Mouse (Mus musculus) right cerebral cortex, postnatal 4 days (tissue): ENCODE data around the gene Hsd11b1.
"Not testable (repeated sequence)": the region's sequence is repeated elsewhere in the genome, so short reads cannot be mapped to it uniquely, and the experiment has no call there.

Experiments
- DNase-seq: peaks from one replicate; pipeline ENCODE4 v3.0.0-alpha.2; 2022

The Hsd11b1 gene

DNA sequence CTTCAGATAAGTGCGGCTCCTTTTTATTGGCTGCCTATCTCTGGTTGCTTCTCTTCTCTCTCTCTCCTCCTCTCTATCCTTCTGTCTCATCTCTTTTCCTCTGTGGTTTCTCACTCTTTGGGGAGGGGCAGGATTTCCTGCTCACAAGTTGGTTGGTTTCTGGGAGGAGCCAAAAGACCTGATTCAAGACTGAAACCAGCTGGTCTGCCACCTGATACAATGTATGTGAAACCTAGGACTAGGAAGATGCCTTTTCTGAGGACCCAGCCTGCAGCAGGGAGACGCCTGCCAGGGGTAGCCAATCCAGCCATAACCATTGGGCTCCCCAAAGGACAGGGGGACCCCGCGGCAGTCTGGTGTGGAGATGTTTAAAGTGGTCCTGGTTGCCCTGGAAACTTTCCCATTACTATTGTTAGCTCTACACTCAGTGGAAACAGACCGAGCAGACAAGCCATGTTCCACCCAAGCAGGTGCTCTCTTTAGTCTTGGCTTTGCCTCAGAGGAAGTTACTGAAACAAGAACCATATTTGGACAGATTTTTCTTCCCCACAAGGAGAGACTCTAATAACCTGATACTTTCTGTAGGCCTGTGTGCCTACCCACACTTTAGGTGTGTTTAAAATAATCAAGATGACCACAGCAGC, at the start of gene Hsd11b1:
TSS of gene Hsd11b1 (minus strand) at position 121 of the 644 bp plus-strand sequence.
- DNase-seq, result no peak

DNA sequence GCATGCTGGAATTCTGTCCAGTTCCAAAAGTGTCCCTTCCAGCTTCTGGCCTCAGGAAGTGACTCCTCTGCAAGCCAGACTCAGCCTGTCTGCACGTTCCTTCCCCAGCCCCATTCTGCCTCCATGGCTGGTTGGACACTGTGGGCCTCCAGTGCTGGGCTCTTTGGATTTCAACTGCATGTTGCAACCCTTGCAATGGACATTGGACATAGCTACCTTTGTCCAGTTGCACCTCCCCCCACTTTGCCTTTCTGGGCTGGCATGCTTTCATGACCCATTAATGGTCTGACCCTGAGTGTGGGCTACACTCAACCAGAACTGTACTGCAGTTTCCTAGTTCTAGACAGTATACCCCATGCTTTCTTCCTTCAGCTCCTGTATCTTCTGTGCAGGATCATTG, 47.7 kb upstream of the Hsd11b1 start:
- DNase-seq, result no peak

DNA sequence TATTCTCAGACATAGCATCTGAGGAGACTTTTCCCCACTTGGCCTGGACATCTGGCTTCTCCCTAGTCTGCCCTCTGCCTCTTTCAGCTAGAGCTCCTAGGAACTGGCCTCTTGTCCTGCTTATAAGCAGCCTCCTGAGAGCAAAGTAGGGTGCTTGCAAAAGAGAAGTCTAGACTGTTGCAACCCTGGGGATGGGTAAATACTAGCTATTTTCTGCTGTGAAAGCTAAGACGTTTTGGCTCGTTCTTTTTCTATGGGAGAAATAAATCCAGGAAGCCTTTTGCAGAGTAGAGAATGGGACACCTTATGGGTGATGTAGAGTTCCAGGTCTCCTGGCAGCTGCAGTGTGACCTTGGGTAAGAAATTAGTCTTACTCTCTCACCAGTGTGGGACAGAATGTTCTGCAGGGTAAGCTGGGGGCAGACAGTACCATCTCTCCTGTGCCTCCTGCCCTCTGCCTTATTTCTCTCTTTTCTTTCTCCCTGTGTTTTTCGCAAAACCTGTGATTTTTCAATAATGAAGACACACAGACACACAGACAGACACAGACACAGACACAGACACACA, 46.7 kb upstream of the Hsd11b1 start:
- no peak for DNase-seq

DNA sequence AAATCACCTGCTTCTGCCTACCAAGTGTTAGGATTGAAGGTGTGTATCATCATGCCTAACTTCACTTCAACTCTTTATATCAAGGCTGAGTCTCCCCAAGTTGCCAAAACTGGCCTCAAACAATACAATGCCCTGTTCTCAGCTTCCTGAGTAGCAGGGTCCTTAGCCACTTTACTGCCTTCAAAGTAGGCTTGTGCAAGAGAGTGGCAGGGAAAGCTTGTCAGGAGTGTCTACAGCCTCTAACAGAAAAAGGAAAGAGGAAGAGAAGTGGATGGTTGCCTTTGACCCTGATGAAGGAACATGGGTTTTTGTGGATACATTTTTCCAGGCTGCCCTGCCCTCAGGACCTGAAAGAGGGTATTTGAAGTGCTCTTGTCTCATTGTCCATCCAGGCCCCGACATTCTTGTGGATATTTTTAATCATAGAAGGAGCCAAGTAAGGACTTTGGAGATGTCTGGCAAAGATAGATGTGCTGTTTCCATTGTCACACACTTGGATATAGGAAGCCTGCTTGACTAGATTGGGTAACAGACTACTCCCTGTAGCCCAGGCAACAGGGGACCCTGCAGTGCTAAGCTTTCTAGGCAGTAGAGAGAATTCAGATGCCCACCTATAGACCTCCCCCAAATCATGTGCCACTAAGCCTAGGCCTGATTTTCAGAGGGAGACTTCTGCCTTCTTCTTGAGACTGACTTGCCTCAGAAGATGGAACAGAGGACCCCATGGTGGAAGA, 46.1 kb upstream of the Hsd11b1 start:
- no peak for DNase-seq

DNA sequence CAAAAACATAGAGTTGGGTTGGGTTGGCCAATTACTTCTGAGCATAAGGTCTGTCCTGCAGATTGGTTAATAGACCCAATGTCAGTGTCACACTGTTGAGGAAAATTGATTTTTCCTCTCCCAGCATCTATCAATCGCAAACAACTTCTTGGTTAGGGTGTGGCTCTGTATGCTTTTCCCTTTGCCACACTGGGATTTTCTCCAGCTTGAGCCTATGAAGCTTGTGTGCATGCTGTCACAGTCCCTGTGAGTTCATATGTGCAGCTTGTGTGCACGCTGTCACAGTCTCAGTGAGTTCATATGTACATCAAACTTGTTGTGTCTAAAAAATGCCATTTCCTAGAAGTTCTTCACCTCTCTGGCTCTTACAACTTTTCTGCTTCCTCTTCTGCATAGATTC, 43.0 kb upstream of the Hsd11b1 start:
- no peak for DNase-seq

GRCm38 (mm10) chr1:193305386-193305785, 41.5 kb upstream of the Hsd11b1 start:
- DNase-seq, result no peak

- no peak for DNase-seq
These were observed 39.2 kb upstream of the Hsd11b1 start for GRCm38 (mm10) chr1:193303096-193303495.

- DNase-seq, result no peak
These were observed 38.2 kb upstream of the Hsd11b1 start for GRCm38 (mm10) chr1:193302093-193302405.

- DNase-seq, result no peak
These were observed 37.6 kb upstream of the Hsd11b1 start for GRCm38 (mm10) chr1:193301216-193302092.

DNA sequence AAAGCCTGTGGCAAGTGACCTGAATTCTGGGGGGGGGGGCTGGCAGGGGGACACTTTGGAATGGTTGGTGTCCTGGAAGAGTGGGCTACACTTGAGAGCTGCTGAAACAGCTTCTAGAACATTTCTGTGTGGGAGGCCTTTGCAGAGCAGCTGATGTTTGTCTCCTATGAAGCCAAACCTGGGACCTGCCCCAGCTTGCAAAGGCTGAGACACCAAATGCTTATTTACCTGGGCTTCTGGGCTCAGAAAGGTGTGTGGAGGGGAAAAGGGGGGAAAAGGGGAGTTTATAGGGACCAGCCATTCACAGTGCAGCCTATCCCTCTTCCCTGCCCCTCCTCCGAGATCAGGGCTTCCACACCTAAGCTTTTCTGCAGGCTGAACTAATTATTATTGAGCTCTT, 36.1 kb upstream of the Hsd11b1 start:
- DNase-seq, result no peak

GRCm38 (mm10) chr1:193298141-193298765, 34.4 kb upstream of the Hsd11b1 start:
- DNase-seq, result no peak

DNA sequence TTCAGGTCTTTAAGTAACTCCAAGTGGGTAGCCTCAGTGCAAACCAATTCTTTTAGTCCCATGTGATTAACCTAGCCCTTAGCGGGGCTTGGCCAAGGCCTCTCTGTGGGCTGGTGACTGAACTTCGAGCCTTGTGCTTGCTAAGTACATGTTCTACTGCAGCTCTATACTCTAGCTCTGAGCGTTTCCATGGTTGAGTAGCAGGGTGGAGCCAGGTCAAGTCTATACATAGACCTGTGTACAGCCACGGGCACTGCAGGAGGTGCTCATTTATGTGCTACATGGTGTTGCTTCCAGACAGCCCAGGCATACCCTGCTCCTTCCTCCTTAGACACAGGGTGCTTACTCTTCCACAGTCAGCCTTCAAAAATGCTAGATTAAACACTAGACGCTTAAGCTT, 32.0 kb upstream of the Hsd11b1 start:
- DNase-seq, result no peak

GRCm38 (mm10) chr1:193293926-193294325, 30.1 kb upstream of the Hsd11b1 start:
- DNase-seq, result no peak

- no peak for DNase-seq
These were observed 29.2 kb upstream of the Hsd11b1 start for GRCm38 (mm10) chr1:193293039-193293438.

GRCm38 (mm10) chr1:193290686-193291085, 26.8 kb upstream of the Hsd11b1 start:
- DNase-seq, result no peak

DNA sequence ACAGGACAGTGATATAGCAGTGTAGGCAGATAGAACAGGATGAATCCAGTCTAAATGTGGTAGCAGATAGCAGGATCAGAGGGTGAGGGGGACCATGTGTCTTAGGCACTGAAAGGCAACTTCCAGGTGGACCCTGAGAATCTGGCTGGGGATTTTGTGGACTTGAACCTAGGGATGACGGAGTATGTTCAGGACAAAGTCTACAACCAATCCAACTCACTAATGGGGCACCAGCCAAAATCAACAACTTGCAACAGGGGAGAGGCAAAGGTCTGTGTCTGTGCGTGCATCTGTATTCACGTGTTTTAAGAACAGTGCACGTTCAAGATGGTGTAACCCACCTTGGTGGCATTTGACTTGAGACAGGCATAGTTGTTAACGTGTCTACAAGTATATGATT, 26.0 kb upstream of the Hsd11b1 start:
- no peak for DNase-seq

DNA sequence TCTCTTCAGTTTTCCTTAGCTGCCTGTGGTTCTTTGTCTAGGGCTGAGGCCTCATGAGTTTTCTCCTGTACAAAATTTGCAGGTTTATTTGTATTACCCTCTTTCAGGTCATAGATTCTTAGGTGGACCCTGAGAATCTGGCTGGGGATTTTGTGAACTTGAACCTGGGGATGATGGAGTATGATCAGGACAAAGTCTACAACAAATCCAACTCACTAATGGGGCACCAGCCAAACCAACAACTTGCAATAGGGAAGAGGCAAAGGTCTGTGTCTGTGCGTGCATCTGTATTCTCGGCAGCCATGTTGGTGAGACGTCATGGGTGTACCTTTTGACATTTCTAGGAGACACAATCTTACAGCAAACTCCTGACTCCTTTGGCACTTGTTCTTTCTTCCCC, 25.2 kb upstream of the Hsd11b1 start:
- DNase-seq, result no peak

- no peak for DNase-seq
These were observed 23.7 kb upstream of the Hsd11b1 start for GRCm38 (mm10) chr1:193287578-193287977.

GRCm38 (mm10) chr1:193285766-193286325, 22.0 kb upstream of the Hsd11b1 start:
- not testable (repeated sequence) for DNase-seq

- no peak for DNase-seq
These were observed 20.4 kb upstream of the Hsd11b1 start for GRCm38 (mm10) chr1:193284228-193284779.

DNA sequence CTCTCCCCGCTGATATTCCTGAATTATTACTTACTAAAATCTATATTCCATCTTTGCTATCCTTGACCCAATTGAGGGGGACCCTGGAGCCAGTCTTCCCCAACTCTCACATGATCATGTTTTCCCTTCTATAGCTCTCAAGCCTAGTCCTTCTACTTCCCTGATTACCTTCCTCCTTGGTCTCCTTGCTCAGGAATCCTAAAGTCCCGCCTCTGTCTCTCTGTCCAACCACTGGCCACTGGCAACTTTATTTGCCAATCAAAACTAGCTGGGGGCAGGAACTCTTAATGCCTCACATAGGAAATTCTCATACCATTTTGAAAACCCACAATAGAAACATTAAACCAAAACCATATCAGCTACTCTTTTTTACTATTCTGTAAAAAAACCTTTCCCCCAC, 17.5 kb upstream of the Hsd11b1 start:
- no peak for DNase-seq

DNA sequence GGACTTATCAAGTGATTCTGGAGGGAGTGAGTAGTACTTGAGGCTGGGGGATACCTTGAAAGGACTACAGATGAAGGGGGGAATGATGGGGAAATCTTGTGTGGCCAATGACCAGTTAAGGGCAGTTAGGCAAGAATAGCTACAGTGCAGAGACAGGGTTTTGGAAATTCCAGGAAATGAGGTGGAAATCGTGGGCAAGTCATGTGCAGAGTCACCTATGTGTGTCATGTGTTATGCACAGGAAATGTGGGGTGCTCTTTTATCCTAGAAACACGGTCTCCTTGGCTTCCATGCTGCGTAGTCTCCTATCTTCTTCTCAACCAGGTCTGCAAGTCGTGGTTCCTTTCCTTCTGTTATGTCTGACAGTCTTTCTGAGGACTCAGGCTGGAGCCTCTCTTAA, 15.6 kb upstream of the Hsd11b1 start:
- DNase-seq, result no peak
